Mouse (Mus musculus) ovary, adult 10 weeks (tissue): ENCODE results near the gene Strip2. TPM values are rescaled to one million over a fixed set of nuclear protein-coding genes. Genes with fewer than 3 reads are reported as not detected.

Experiments used
- polyA plus RNA-seq: library from polyadenylated mRNA; stranded (reverse); fragments of 350-450 nt; fragmentation: Illumina TruSeq; extraction: RNeasy Lipid Tissue Mini Kit (QIAGEN cat#74804); gene quantifications from one replicate; pipeline ENCODE4 v1.2.3, GENCODE M21; 2014

Gene Strip2
- 7.2 TPM for polyA plus RNA-seq

DNA sequence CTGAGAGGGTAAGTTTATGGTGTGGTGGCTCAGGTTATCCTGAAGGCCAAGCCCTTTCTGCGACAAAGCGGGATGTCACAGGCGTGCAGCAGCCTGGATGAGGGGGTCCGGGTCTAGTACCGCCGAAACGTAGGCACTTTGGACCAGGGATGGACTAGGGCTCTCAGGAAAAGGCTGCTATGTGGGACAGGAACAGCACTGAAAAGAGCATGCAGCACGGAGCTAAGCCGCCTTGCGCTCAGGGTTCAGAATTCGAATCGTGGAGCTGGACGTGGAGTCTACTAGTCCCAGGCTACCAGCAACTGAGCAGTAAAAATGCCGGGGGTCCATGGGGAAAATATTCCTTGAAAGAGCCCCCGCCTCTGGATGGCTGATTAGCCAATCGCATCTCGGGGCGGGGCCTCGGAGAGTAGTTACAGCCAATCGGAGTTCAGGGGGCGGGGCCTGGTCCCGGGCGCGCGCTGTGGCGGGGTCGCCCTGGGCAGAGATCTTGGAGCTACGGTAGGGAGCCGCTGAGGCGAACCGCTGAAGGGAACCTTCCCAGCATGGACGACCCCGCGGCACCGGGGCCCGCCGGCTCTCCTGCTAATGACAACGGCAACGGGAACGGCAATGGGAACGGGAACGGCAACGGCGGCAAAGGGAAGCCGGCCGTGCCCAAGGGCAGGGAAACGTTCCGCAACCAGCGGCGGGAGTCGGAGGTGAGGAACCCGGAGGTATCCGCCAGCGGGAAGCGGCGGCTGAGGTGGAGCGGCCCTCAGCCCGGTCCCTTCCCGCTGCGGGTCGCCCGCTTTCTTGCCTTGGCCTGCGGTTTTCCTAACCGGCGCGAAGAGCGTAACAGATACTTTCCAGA lies at the start of gene Strip2:
Strip2 (plus strand) TSS at position 483 of the 853 bp plus-strand sequence.

Other genes starting within 250 kb of the Strip2 start
- gene Tspan33, start 222.8 kb upstream of the Strip2 start, polyA plus RNA-seq, result 0.31 TPM
- gene Smo, start 181.5 kb upstream of the Strip2 start, polyA plus RNA-seq, result 30.5 TPM
- 58.6 TPM for gene Ahcyl2, start 149.0 kb upstream of the Strip2 start, polyA plus RNA-seq
- 16.2 TPM for gene Nrf1, start 131.0 kb downstream of the Strip2 start, polyA plus RNA-seq